13 mouse cellular contexts compared by ENCODE assay signal in genomic region chr8:5106855-5107254, GRCm38 (mm10). TPM values are rescaled to one million over a fixed set of nuclear protein-coding genes. Genes with fewer than 3 reads are reported as not detected.
A peak's percentile ranks its signal among the peaks of the same experiment; 100 is the strongest.
DNase-seq lines count a peak whose midpoint lies in the region; ATAC-seq lines count a peak whose summit lies in the region.
"Had no signal": no experiment of that assay in that cellular context is flagged by ENCODE, and none has a peak within 500 bp of the region (broad histone marks: within the 10 kb centered on the region; RNA-seq: fewer than 3 reads in every experiment).

No protein-coding gene starts in this region.

- H3K9ac ChIP-seq in liver, embryonic 12.5 days = no peak overlapping the region
- H3K9ac ChIP-seq in kidney, embryonic 15.5 days = no peak overlapping the region
- H3K9ac ChIP-seq in stomach, embryonic 14.5 days (replicated peaks; ENCODE audit: low read depth, low read length) = no peak overlapping the region
- H3K9ac ChIP-seq: limb, embryonic 13.5 days had no signal

- 56% methylated on average over 5 of the region's 5 CpGs for WGBS in liver, embryonic 12.5 days (ENCODE audit: insufficient replicate concordance)
- 66% methylated on average over 5 of the region's 5 CpGs for WGBS in kidney, embryonic 15.5 days
- WGBS in stomach, embryonic 14.5 days = 62% methylated on average over 5 of the region's 5 CpGs

- H3K27ac ChIP-seq in liver, embryonic 12.5 days = no peak overlapping the region
- H3K27ac ChIP-seq in kidney, embryonic 15.5 days = no peak overlapping the region
- H3K27ac ChIP-seq in stomach, embryonic 14.5 days (ENCODE audit: low read length) = no peak overlapping the region
- H3K27ac ChIP-seq: limb, embryonic 13.5 days; macrophage had no signal

- H3K36me3 ChIP-seq in liver, embryonic 12.5 days = no peaks in the 10 kb centered on the region
- H3K36me3 ChIP-seq in kidney, embryonic 15.5 days = no peaks in the 10 kb centered on the region
- H3K36me3 ChIP-seq in stomach, embryonic 14.5 days (ENCODE audit: control insufficient read depth, insufficient read depth, low read length) = no peaks in the 10 kb centered on the region
- H3K36me3 ChIP-seq: limb, embryonic 13.5 days had no signal

- H3K4me2 ChIP-seq in liver, embryonic 12.5 days = no peak overlapping the region
- H3K4me2 ChIP-seq in kidney, embryonic 15.5 days = no peak overlapping the region
- H3K4me2 ChIP-seq in stomach, embryonic 14.5 days (replicated peaks; ENCODE audit: low read depth, low read length) = no peak overlapping the region
- H3K4me2 ChIP-seq: limb, embryonic 13.5 days had no signal

- no peaks in the 10 kb centered on the region for H3K9me3 ChIP-seq in liver, embryonic 12.5 days (replicated peaks)
- no peaks in the 10 kb centered on the region for H3K9me3 ChIP-seq in kidney, embryonic 15.5 days (replicated peaks)
- H3K9me3 ChIP-seq in stomach, embryonic 14.5 days (ENCODE audit: control insufficient read depth, low read depth, low read length) = no peaks in the 10 kb centered on the region
- H3K9me3 ChIP-seq: limb, embryonic 13.5 days had no signal

- no peak overlapping the region for H3K4me3 ChIP-seq in liver, embryonic 12.5 days
- H3K4me3 ChIP-seq in kidney, embryonic 15.5 days (replicated peaks) = no peak overlapping the region
- H3K4me3 ChIP-seq in stomach, embryonic 14.5 days (ENCODE audit: low read depth, low read length) = no peak overlapping the region
- H3K4me3 ChIP-seq: limb, embryonic 13.5 days had no signal

- ATAC-seq in liver, embryonic 12.5 days = no peak
- peak; percentile 75 for ATAC-seq in kidney, embryonic 15.5 days (replicated peaks; ENCODE audit: low FRiP score)
- peak; percentile 63; the same call in 1 of the 2 replicates for ATAC-seq in stomach, embryonic 14.5 days (ENCODE audit: insufficient number of reproducible peaks, insufficient read depth, low FRiP score, low read depth)

- no peaks in the 10 kb centered on the region for H3K4me1 ChIP-seq in liver, embryonic 12.5 days
- H3K4me1 ChIP-seq in kidney, embryonic 15.5 days = no peaks in the 10 kb centered on the region
- H3K4me1 ChIP-seq in stomach, embryonic 14.5 days (ENCODE audit: control insufficient read depth, insufficient read depth, low read length) = no peaks in the 10 kb centered on the region
- H3K4me1 ChIP-seq: limb, embryonic 13.5 days had no signal

- H3K27me3 ChIP-seq in liver, embryonic 12.5 days (replicated peaks) = no peaks in the 10 kb centered on the region
- no peaks in the 10 kb centered on the region for H3K27me3 ChIP-seq in kidney, embryonic 15.5 days
- no peaks in the 10 kb centered on the region for H3K27me3 ChIP-seq in stomach, embryonic 14.5 days (ENCODE audit: control insufficient read depth, insufficient read depth, low read length)
- H3K27me3 ChIP-seq: limb, embryonic 13.5 days had no signal

- DNase-seq in liver (peak; percentile 5), R1 (ENCODE audit: low read depth, low spot score) (peak; percentile 63)
- no peak for DNase-seq in Muller cell, postnatal 12 days (ENCODE audit: inconsistent ontology term)
- DNase-seq in heart, adult 11 months = no peak
- DNase-seq in right cerebral cortex, adult 2 months (ENCODE audit: low spot score in 2 of 2) = no peak
- DNase-seq: B cell, adult 2 months; cerebellum, postnatal 25 days; heart, postnatal 4 days had no signal

RNA-seq across cellular contexts. Expression of gene Slc10a2, which starts 1.7 kb away (rescaled TPM):
- polyA plus RNA-seq in liver, embryonic 12.5 days (2016; fragmentation: Nextera tagmentation; extraction: Ambion mirVana) = not detected in 2 replicates
- 0.19 and 0.30 TPM in 2 replicates for polyA plus RNA-seq in kidney, embryonic 15.5 days (2015; fragmentation: Nextera tagmentation; extraction: Ambion mirVana)
- not detected in 2 replicates for polyA plus RNA-seq in stomach, embryonic 14.5 days (2014; fragmentation: Nextera tagmentation; extraction: Ambion mirVana)
- polyA plus RNA-seq: limb, embryonic 13.5 days; macrophage had no signal

Comparison
In these comparisons a context has a peak if more than half of its experiments do, and no peak if none do; other contexts are left out.
1. DNase-seq: peak in liver (single experiment) and R1 (single experiment); none in Muller cell, postnatal 12 days (single experiment), heart, adult 11 months (single experiment) and right cerebral cortex, adult 2 months (0 of 2).